Mouse (Mus musculus) gastrocnemius, adult 2 months (tissue): ENCODE data around the gene Lrba. TPM values are rescaled to one million over a fixed set of nuclear protein-coding genes. Genes with fewer than 3 reads are reported as not detected.

Source experiments
- DNase-seq: peaks from one replicate; pipeline ENCODE4 v3.0.0; 2022
- H3K27ac ChIP-seq: fragments of 200-600 bp; 2 replicates; pipeline ENCODE4 v1.8.1; 2022; ENCODE audit warnings: mild to moderate bottlenecking
- H3K4me3 ChIP-seq: fragments of 200-600 bp; 2 replicates; pipeline ENCODE4 v1.8.1; 2022; ENCODE audit warnings: mild to moderate bottlenecking, moderate library complexity
- CTCF ChIP-seq: fragments of 200-600 bp; IDR thresholded peaks from 2 replicates; pipeline ENCODE4 v1.8.1; 2022; ENCODE audit warnings: antibody characterized with exemption, mild to moderate bottlenecking, moderate library complexity
- intact Hi-C: fragments of 180-260 bp; cut with DNase I; formaldehyde crosslinking; loops from one replicate; pipeline ENCODE4 v1.15.1; 2025
- total RNA-seq, 2 experiments: library from RNA; stranded (reverse); gene quantifications; 2 replicates each; pipeline ENCODE4 v1.2.3; 2021

The Lrba gene
- total RNA-seq, 2 experiments from 2014 or later: 24.1 to 28.3 TPM

GRCm38 (mm10) chr3:86692779-86693178 is 468.3 kb downstream of the Lrba start:
- Histone ChIP-seq H3K4me3 (no peak overlapping the region), H3K27ac (no peak overlapping the region)
- intact Hi-C loops: no loop called here
- no peak for TF ChIP-seq CTCF
- no peak for DNase-seq

GRCm38 (mm10) chr3:86693553-86693952 is 469.1 kb downstream of the Lrba start:
- Histone ChIP-seq H3K27ac (no peak overlapping the region), H3K4me3 (no peak overlapping the region)
- no peak for DNase-seq
- intact Hi-C loops: no loop called here
- no peak for TF ChIP-seq CTCF

GRCm38 (mm10) chr3:86698947-86699346 is 474.5 kb downstream of the Lrba start:
- DNase-seq: no peak
- Histone ChIP-seq H3K27ac (no peak overlapping the region), H3K4me3 (no peak overlapping the region)
- intact Hi-C loops: no loop called here
- no peak for TF ChIP-seq CTCF

DNA sequence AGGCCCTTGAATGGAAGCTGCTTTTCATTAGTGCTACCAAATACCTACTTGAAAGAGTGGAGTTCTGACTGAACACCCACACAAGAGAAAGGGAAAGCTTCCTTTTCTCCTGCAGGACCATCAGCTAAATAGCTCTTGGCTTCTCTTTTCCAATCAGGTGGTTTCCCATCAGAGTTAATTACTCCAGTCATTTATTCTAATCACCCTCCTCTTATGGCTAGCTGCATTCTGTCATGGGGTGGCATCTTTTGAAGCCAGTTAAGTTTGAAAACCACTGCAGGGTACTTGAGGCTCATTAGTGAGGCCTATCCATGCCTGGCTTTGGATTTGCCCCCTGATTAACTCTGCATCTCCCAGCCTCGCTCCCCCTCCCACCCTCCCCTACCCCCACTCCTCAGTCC is 476.7 kb downstream of the Lrba start:
- H3K27ac ChIP-seq: no peak overlapping the region
- DNase-seq: no peak
- intact Hi-C loops: no loop called here
- no peak overlapping the region for H3K4me3 ChIP-seq
- TF ChIP-seq CTCF: no peak

GRCm38 (mm10) chr3:86709472-86709871 is 485.0 kb downstream of the Lrba start:
- Histone ChIP-seq H3K27ac (no peak overlapping the region), H3K4me3 (no peak overlapping the region)
- TF ChIP-seq CTCF: no peak
- intact Hi-C loops: no loop called here
- DNase-seq: no peak

DNA sequence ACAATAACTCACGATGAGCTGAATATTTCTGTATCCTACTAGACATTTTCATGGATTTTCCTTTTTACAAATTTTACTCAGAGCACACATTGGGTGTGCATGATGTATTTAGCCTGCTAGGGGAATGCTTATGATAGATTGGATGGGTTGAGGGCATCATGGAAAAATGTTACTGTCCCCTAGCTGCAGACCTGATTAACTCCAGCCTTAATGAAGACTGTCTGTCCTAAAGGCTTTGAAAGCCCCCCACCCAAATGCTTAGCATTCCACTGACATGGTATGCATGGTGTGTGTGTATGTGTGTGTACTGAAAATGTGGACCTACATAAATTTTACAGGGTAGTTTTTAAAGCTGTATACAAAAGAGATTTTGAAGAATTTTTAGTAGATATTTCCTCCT is 487.1 kb downstream of the Lrba start:
- Histone ChIP-seq H3K27ac (no peak overlapping the region), H3K4me3 (no peak overlapping the region)
- TF ChIP-seq CTCF: no peak
- intact Hi-C loops: no loop called here
- DNase-seq: no peak

- Histone ChIP-seq H3K27ac (no peak overlapping the region), H3K4me3 (no peak overlapping the region)
- DNase-seq: no peak
- no peak for TF ChIP-seq CTCF
- intact Hi-C loops: no loop called here
Observed at GRCm38 (mm10) chr3:86712758-86713157, 488.3 kb downstream of the Lrba start.

- Histone ChIP-seq H3K27ac (no peak overlapping the region), H3K4me3 (no peak overlapping the region)
- intact Hi-C loops: no loop called here
- DNase-seq: no peak
- TF ChIP-seq CTCF: no peak
Observed at GRCm38 (mm10) chr3:86714446-86714845, 490.0 kb downstream of the Lrba start.

DNA sequence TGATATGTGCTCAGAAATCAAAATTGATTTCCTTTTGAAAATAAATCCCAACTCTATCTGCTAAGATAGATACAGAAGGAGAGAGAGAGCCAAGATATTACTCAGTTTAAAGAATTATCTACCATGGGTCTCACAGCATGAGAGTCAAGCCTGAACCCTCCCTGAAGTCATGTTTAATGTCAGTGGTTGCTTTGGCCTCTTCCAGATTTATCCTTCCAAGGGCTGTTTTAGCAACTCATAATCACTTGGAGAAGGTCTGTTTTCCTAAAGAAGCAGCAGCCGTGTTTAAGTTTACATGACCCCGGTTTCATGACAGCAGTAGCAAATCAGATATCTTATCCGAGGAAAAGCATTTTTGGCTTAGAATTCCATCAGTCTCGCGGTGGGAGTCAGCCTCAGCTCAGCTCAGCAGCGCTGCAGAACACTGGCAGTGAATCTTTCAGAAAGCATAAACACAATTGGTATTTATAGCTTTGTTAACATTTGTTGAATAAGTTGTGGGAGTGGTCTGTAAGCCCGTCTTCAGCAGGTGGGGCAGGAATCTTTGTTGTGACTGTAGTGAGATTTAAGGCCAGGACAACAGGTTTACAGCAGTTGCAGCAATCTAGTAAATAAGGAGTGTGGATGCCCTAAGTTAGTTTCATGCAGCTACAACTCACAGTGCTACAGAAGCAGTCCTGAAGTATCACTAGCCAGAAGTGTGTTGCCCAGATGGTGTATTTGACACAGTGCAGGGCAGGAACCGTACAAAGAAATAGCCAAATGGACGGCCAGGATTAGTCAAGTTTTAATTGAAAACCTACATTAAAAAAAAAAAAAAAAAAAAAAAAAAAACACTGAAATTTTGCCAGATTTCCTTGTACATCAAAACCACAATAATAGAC is 499.2 kb downstream of the Lrba start:
- TF ChIP-seq CTCF: no peak
- Histone ChIP-seq H3K4me3 (no peak overlapping the region), H3K27ac (no peak overlapping the region)
- no peak for DNase-seq
- intact Hi-C loops: no loop called here

DNA sequence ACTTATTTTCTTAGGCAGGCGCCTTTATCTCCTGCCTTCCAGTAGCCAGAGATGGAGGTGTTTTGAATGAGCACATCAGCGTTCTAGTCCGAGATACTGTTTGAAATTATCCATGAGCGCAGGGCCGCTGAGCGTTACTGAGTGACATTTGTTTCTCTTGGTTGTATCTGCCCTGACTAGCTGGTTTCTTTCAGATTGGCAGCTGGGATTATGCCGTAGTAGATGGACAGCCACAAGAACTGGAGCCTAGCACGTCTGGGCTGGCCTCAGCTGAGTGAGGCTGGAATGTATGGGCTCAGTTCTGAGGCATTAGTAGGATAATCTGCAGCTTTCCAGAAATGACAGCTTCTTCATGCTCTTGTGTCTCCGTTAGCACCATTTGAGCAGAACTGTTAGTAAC is 500.6 kb downstream of the Lrba start:
- intact Hi-C loops: no loop called here

DNA sequence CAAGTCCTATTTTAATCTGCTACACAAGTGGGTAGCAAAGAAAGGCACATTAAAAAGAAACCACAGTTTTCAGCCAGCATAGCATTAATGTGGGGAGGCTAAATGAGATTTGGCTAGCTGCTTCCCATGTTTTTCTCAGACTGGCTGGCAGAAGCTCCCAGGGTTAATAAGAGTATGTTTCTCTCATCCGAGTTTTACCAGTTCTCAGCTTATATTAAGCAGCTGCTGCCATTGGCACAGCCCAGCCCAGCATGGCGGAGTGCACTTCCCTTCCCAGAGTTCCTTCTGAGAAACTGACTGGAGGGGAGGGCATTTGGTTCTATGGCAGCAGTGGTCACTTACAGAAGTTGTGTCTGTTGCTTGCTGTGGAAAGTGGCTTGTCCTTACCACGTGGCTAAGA is 514.4 kb downstream of the Lrba start:
- H3K27ac ChIP-seq: no peak overlapping the region

More for the DNA sequence above, 500.6 kb downstream of the Lrba start:
- Histone ChIP-seq H3K27ac (no peak overlapping the region), H3K4me3 (no peak overlapping the region)
- no peak for TF ChIP-seq CTCF
- DNase-seq: no peak

GRCm38 (mm10) chr3:86739745-86740144 is 515.3 kb downstream of the Lrba start:
- no peak for TF ChIP-seq CTCF
- intact Hi-C loops: no loop called here
- H3K27ac ChIP-seq: no peak overlapping the region
- no peak for DNase-seq
- H3K4me3 ChIP-seq: no peak overlapping the region

More for the DNA sequence above, 514.4 kb downstream of the Lrba start:
- H3K4me3 ChIP-seq: no peak overlapping the region
- no peak for DNase-seq
- intact Hi-C loops: no loop called here
- TF ChIP-seq CTCF: no peak

- Histone ChIP-seq H3K4me3 (no peak overlapping the region), H3K27ac (no peak overlapping the region)
- DNase-seq: no peak
- intact Hi-C loops: no loop called here
- no peak for TF ChIP-seq CTCF
Observed at GRCm38 (mm10) chr3:86745348-86745747, 520.9 kb downstream of the Lrba start.
